Mouse (Mus musculus) midbrain, embryonic 14.5 days (tissue): ENCODE measurements around the gene Fsd2. TPM values are rescaled to one million over a fixed set of nuclear protein-coding genes. Genes with fewer than 3 reads are reported as not detected.

ENCODE experiments used
- ATAC-seq: fragments of 200-750 bp; cut with Nextera tagmentation; 2 replicates; pipeline ENCODE4 v1.8.0; 2017; ENCODE audit warnings: moderate number of reproducible peaks, moderate library complexity; ENCODE audit not compliant: low FRiP score, low TSS enrichment
- DNase-seq: peaks from one replicate; pipeline ENCODE4 v3.0.0-alpha.2; 2015
- H3K27ac ChIP-seq: fragments of 300-500 bp; sonication (generic); replicated peaks from 2 replicates; pipeline ENCODE4 v1.5.1; 2014; ENCODE audit warnings: mild to moderate bottlenecking, low read depth, low read length, moderate library complexity
- H3K27me3 ChIP-seq: fragments of 300-500 bp; sonication (generic); 2 replicates; pipeline ENCODE4 v1.6.1; 2014; ENCODE audit warnings: low read length, control low read depth, mixed read lengths; ENCODE audit not compliant: control insufficient read depth, insufficient read depth
- H3K36me3 ChIP-seq: fragments of 300-500 bp; sonication (generic); 2 replicates; pipeline ENCODE4 v1.6.1; 2014; ENCODE audit warnings: low read length, control low read depth; ENCODE audit not compliant: control insufficient read depth, insufficient read depth
- H3K4me1 ChIP-seq: fragments of 300-500 bp; sonication (generic); 2 replicates; pipeline ENCODE4 v1.6.1; 2014; ENCODE audit warnings: mild to moderate bottlenecking, antibody characterized with exemption, low read length, control low read depth; ENCODE audit not compliant: control insufficient read depth, insufficient read depth
- H3K4me2 ChIP-seq: fragments of 300-500 bp; sonication (generic); 2 replicates; pipeline ENCODE4 v1.6.1; 2014; ENCODE audit warnings: mild to moderate bottlenecking, low read length, moderate library complexity
- H3K4me3 ChIP-seq: fragments of 300-500 bp; sonication (generic); replicated peaks from 2 replicates; pipeline ENCODE4 v1.5.1; 2014; ENCODE audit warnings: low read depth, low read length
- H3K9ac ChIP-seq: fragments of 300-500 bp; sonication (generic); replicated peaks from 2 replicates; pipeline ENCODE4 v1.6.1; 2014; ENCODE audit warnings: mild to moderate bottlenecking, low read length, moderate library complexity
- H3K9me3 ChIP-seq: fragments of 300-500 bp; sonication (generic); 2 replicates; pipeline ENCODE4 v1.6.1; 2016; ENCODE audit warnings: low read length, control low read depth, mixed read lengths; ENCODE audit not compliant: control insufficient read depth
- WGBS: fragments of 180-500 bp; shearing (Covaris S2); extraction: QIAGEN DNeasy Blood & Tissue Kit; methylation state at CpG from one replicate; pipeline ENCODE4 v1.1.7; 2014; 5-methylcytosine and 5-hydroxymethylcytosine counted together
- polyA plus RNA-seq: library from polyadenylated mRNA; unstranded; fragments of >200 nt; fragmentation: Nextera tagmentation; extraction: Ambion mirVana; gene quantifications from 2 replicates; pipeline ENCODE4 v1.2.1, GENCODE M21; 2014

Gene Fsd2
- polyA plus RNA-seq, 1 experiment from 2014 or later: 0.20 TPM

- under 1% methylated on average over 31 of the region's 31 CpGs for WGBS
- peak overlapping the region; percentile 98 for H3K27ac ChIP-seq
- peak overlapping the region; percentile 79 for H3K9ac ChIP-seq
- H3K4me1 ChIP-seq: peaks cover 19% of the 10 kb centered on the region
- peaks cover 7% of the 10 kb centered on the region; the same call in 1 of the 2 replicates for H3K36me3 ChIP-seq
- peak overlapping the region; percentile 69 for H3K4me3 ChIP-seq
- peak overlapping the region; percentile 66 for H3K4me2 ChIP-seq
- H3K9me3 ChIP-seq: no peaks in the 10 kb centered on the region
- DNase-seq (peak; percentile 99), ATAC-seq (peak; percentile 97)
- H3K27me3 ChIP-seq: no peaks in the 10 kb centered on the region
These were observed 43.6 kb downstream of the Fsd2 start for GRCm38 (mm10) chr7:81523008-81523662.

- no peaks in the 10 kb centered on the region for H3K36me3 ChIP-seq
- no peaks in the 10 kb centered on the region for H3K27me3 ChIP-seq
- H3K4me2 ChIP-seq: no peak overlapping the region
- no peaks in the 10 kb centered on the region for H3K4me1 ChIP-seq
- no peak overlapping the region for H3K27ac ChIP-seq
- WGBS: 78% methylated on average over 6 of the region's 6 CpGs
- no peaks in the 10 kb centered on the region for H3K9me3 ChIP-seq
- ATAC-seq (no peak), DNase-seq (no peak)
- H3K9ac ChIP-seq: no peak overlapping the region
- H3K4me3 ChIP-seq: no peak overlapping the region
These were observed 50.4 kb downstream of the Fsd2 start for GRCm38 (mm10) chr7:81516154-81517030.

GRCm38 (mm10) chr7:81514906-81515590 lies 51.7 kb downstream of the Fsd2 start:
- ATAC-seq (no peak), DNase-seq (no peak)
- H3K36me3 ChIP-seq: no peaks in the 10 kb centered on the region
- no peak overlapping the region for H3K27ac ChIP-seq
- H3K4me2 ChIP-seq: no peak overlapping the region
- H3K9me3 ChIP-seq: no peaks in the 10 kb centered on the region
- H3K4me3 ChIP-seq: no peak overlapping the region
- 59% methylated on average over 13 of the region's 13 CpGs for WGBS
- no peaks in the 10 kb centered on the region for H3K4me1 ChIP-seq
- no peaks in the 10 kb centered on the region for H3K27me3 ChIP-seq
- no peak overlapping the region for H3K9ac ChIP-seq

GRCm38 (mm10) chr7:81501050-81501449 lies 65.7 kb downstream of the Fsd2 start:
- DNase-seq: no peak
- Histone ChIP-seq H3K4me2 (no peak overlapping the region), H3K9ac (no peak overlapping the region), H3K27ac (no peak overlapping the region), H3K9me3 (no peaks in the 10 kb centered on the region), H3K4me3 (no peak overlapping the region), H3K36me3 (no peaks in the 10 kb centered on the region), H3K4me1 (no peaks in the 10 kb centered on the region), H3K27me3 (no peaks in the 10 kb centered on the region)
- 87% methylated on average over 2 of the region's 2 CpGs for WGBS
- ATAC-seq: no peak

- 77% methylated on average over 7 of the region's 7 CpGs for WGBS
- H3K36me3 ChIP-seq: no peaks in the 10 kb centered on the region
- H3K4me1 ChIP-seq: no peaks in the 10 kb centered on the region
- no peaks in the 10 kb centered on the region for H3K27me3 ChIP-seq
- H3K4me3 ChIP-seq: no peak within 1 kb of the TSS
- ATAC-seq (no peak), DNase-seq (no peak)
- H3K9ac ChIP-seq: no peak within 1 kb of the TSS
- H3K9me3 ChIP-seq: no peaks in the 10 kb centered on the region
- no peak within 1 kb of the TSS for H3K4me2 ChIP-seq
- no peak within 1 kb of the TSS for H3K27ac ChIP-seq
These were observed 68.6 kb downstream of the Fsd2 start, which contains the start of gene BC048679 for GRCm38 (mm10) chr7:81498181-81498580. BC048679 (minus strand) TSS chr7:81498281.

GRCm38 (mm10) chr7:81497171-81497570 lies 69.6 kb downstream of the Fsd2 start:
- Histone ChIP-seq H3K4me1 (peaks cover 6% of the 10 kb centered on the region), H3K27me3 (no peaks in the 10 kb centered on the region), H3K9me3 (no peaks in the 10 kb centered on the region), H3K4me3 (no peak overlapping the region), H3K36me3 (no peaks in the 10 kb centered on the region), H3K9ac (no peak overlapping the region), H3K4me2 (no peak overlapping the region), H3K27ac (no peak overlapping the region)
- no peak for ATAC-seq
- no peak for DNase-seq
- 11% methylated on average over 6 of the region's 6 CpGs for WGBS

- WGBS: under 1% methylated on average over 57 of the region's 57 CpGs
- H3K4me3 ChIP-seq: peak within 1 kb of the TSS; percentile 82
- peak within 1 kb of the TSS; percentile 98 for H3K27ac ChIP-seq
- peak; percentile 91 for ATAC-seq
- H3K36me3 ChIP-seq: no peaks in the 10 kb centered on the region
- H3K4me1 ChIP-seq: peaks cover 22% of the 10 kb centered on the region
- H3K9me3 ChIP-seq: no peaks in the 10 kb centered on the region
- peak within 1 kb of the TSS; percentile 70 for H3K4me2 ChIP-seq
- no peaks in the 10 kb centered on the region for H3K27me3 ChIP-seq
- H3K9ac ChIP-seq: peak within 1 kb of the TSS; percentile 97
- DNase-seq: peak; percentile 86
These were observed 73.3 kb downstream of the Fsd2 start, which contains the start of gene Ap3b2 for GRCm38 (mm10) chr7:81493331-81494021. Ap3b2 (minus strand) TSS chr7:81493925.

GRCm38 (mm10) chr7:81492628-81493027 lies 74.1 kb downstream of the Fsd2 start:
- peak overlapping the region; percentile 70 for H3K4me2 ChIP-seq
- H3K27me3 ChIP-seq: no peaks in the 10 kb centered on the region
- no peaks in the 10 kb centered on the region for H3K9me3 ChIP-seq
- H3K9ac ChIP-seq: peak overlapping the region; percentile 97
- 30% methylated on average over 9 of the region's 9 CpGs for WGBS
- H3K36me3 ChIP-seq: no peaks in the 10 kb centered on the region
- peak overlapping the region; percentile 98 for H3K27ac ChIP-seq
- H3K4me1 ChIP-seq: peaks cover 22% of the 10 kb centered on the region
- ATAC-seq (no peak), DNase-seq (peak; percentile 8)
- H3K4me3 ChIP-seq: peak overlapping the region; percentile 82
